Mouse (Mus musculus) macrophage (primary cell): ENCODE data around the gene C1qb. TPM values are rescaled to one million over a fixed set of nuclear protein-coding genes. Genes with fewer than 3 reads are reported as not detected.

Experiments used
- H3K27ac ChIP-seq: fragments of 350-480 bp; formaldehyde crosslinking; 2 replicates; pipeline ENCODE4 v1.9.0; 2021
- H3K36me3 ChIP-seq: fragments of 350-480 bp; formaldehyde crosslinking; 2 replicates; pipeline ENCODE4 v1.9.0; 2021; ENCODE audit errors: inconsistent target
- H3K4me3 ChIP-seq: fragments of 350-480 bp; formaldehyde crosslinking; 2 replicates; pipeline ENCODE4 v1.9.0; 2021; ENCODE audit errors: inconsistent target
- H3K79me2 ChIP-seq: fragments of 350-480 bp; formaldehyde crosslinking; 2 replicates; pipeline ENCODE4 v1.9.0; 2021; ENCODE audit errors: inconsistent target
- WGBS: methylation state at CpG from one replicate; pipeline ENCODE4 v1.1.7; 2026; ENCODE audit warnings: inconsistent platforms; ENCODE audit not compliant: missing documents; 5-methylcytosine and 5-hydroxymethylcytosine counted together
- polyA plus RNA-seq: library from polyadenylated mRNA; stranded (reverse); fragments of 250-400 nt; gene quantifications from 3 replicates; pipeline ENCODE4 v1.2.4, GENCODE M21; 2018; ENCODE audit warnings: inconsistent platforms

Gene C1qb
- polyA plus RNA-seq, 1 experiment from 2014 or later, result 3,433 TPM

DNA sequence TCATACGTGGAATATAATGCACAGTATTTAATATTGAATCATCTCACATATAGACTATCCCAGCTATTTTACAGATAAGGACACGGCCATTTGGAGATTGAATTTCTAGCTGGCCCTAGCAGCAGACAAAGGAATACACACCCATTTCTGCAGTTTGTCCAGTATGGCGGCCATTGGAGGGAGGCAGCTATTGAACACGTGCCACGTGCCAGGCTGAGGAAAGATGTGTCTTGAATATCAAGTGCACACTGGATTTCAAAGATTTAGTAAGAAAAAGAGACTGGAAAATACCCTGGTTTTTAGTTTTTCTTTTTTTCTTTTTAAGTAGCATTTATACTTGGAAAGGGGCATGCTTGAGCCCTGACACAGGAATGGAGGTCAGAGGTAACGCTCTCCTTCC, 38.8 kb downstream of the C1qb start:
- Histone ChIP-seq H3K36me3 (no peaks in the 10 kb centered on the region), H3K27ac (no peak overlapping the region), H3K4me3 (no peak overlapping the region), H3K79me2 (no peaks in the 10 kb centered on the region)
- WGBS, result 95% methylated on average over 6 of the region's 6 CpGs

DNA sequence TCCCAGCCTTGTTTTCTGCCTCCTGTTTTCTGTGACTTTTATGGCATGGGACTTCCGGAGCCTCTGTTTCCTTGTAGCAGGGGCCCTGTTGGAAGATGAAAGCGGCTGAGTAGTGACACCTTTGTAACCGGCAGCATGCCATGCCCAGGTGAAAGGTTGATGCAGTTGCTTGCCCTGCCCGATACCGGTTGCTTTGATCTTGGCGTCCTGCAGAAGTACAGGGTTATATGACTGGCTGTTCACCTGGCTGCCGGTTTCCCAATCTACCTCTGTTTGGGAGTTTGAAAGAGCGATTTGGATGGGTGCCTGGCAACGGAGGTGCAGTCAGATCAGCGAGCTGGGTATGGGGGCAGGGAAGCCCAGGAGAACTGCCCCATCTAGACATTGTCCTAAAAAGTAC, 43.2 kb downstream of the C1qb start:
- Histone ChIP-seq H3K36me3 (no peaks in the 10 kb centered on the region), H3K79me2 (no peaks in the 10 kb centered on the region), H3K27ac (no peak overlapping the region), H3K4me3 (no peak overlapping the region)
- WGBS, result 92% methylated on average over 10 of the region's 10 CpGs

DNA sequence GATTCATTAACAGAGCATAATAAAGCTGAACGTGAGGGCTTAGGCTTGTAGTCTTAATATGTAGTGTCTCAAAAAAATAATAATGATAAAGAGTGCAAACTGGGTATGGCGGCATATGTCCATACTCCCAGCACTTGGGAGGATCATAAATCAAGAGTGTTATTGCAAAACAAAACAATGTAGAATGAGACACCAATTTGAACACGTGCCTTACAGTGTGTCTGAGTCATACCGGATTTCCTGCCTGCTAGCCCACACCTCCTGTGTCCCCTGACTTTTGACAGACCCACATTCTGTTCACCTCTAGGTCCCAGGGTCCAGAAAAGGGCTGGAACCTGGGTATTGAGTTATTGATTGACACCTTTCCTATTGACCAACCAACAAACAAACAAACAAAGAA, 44.0 kb downstream of the C1qb start:
- no peaks in the 10 kb centered on the region for H3K36me3 ChIP-seq
- 2% methylated on average over 4 of the region's 4 CpGs for WGBS
- H3K27ac ChIP-seq, result no peak overlapping the region
- H3K79me2 ChIP-seq, result no peaks in the 10 kb centered on the region
- no peak overlapping the region for H3K4me3 ChIP-seq

DNA sequence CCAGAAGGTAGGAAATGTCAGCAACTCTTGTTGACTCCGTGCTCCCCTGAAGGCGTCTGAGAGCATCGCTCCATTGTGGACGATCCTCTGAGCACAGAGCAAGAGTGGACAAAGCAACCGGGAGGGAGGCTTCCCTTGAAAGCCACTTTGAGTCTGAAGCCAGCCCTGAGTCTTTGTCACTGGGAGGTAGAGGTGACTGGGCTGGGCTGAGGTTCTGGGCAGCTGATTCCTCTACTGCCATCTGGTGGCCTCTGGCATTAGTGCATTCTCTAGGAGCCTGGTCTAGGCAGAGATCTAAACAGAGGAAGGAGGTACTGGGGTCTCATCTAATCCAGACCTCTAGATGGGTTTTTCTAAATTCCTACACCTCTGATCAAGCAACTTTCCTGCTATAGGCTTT, 44.9 kb downstream of the C1qb start:
- Histone ChIP-seq H3K36me3 (no peaks in the 10 kb centered on the region), H3K4me3 (no peak overlapping the region), H3K27ac (no peak overlapping the region), H3K79me2 (no peaks in the 10 kb centered on the region)
- 19% methylated on average over 5 of the region's 5 CpGs for WGBS

DNA sequence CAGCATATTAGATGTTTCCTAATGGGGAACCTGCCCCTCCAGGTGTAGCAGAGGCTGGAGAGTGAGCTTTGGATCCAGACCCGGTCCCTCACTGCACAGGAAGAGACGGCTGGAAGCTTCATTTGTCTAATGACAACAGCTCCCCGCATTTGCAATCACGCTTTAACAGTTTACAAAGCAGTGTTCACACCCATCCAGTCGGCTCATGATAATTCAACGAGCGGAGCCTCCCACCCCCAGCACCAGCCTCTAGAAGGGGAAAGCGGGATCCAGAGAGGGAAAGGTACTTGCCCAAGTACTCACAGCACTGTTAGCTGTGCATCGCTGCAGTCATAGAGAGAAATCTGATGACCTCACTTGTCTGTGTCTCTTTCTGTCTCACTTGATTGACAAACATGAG, 47.5 kb downstream of the C1qb start:
- Histone ChIP-seq H3K79me2 (no peaks in the 10 kb centered on the region), H3K27ac (no peak overlapping the region), H3K36me3 (no peaks in the 10 kb centered on the region), H3K4me3 (no peak overlapping the region)
- WGBS, result 96% methylated on average over 9 of the region's 9 CpGs

DNA sequence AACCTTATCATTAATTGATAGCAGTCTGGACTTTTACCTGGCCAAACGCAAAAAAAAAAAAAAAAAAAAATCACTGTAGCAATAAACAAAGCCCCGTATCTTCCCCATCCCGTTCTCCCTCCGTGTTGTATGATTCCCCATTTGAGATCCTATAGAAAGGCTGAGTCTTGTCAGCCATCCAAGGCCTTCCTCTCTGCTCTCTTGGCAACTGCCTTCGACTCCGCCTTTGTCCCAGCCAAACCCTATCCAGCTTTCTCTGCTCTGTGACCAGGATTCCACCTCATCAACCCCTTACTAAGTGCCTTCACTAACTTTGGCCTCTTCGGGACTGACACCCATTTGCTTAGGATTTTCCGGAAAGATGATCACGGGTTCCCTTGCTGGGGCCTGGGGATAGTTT, 48.0 kb downstream of the C1qb start:
- 87% methylated on average over 6 of the region's 9 CpGs for WGBS
- no peak overlapping the region for H3K4me3 ChIP-seq
- no peaks in the 10 kb centered on the region for H3K79me2 ChIP-seq
- no peak overlapping the region for H3K27ac ChIP-seq
- H3K36me3 ChIP-seq, result no peaks in the 10 kb centered on the region

DNA sequence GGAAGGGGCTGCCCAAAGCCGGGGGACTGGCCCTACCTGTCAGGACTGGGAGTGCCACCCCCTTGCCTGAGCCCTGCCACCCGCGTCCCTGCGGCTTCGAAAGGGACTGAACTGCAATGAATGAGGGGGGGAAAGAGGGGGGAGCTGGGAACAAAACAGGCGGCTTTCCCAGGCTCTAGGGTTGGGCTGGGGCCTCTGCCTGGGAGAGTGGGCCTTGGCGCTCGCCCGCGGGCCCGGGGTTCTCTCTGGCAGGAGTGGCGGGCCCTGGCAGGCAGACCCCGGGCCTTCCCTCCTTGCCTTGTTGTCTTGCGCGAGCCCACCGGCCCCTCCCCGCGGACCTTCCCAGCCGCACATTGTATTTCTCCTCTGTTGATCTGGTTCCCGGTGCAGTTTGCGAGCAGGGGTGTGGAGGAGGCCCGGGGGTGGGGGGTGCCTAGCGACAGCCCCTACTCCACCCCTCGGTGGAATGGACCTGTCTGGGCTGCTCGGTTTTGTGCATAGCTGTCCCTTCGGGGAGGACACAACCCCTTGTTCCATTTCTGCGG, 49.5 kb downstream of the C1qb start:
- WGBS, result 10% methylated on average over 26 of the region's 27 CpGs
- no peaks in the 10 kb centered on the region for H3K79me2 ChIP-seq
- no peak overlapping the region for H3K4me3 ChIP-seq
- no peak overlapping the region for H3K27ac ChIP-seq
- H3K36me3 ChIP-seq, result no peaks in the 10 kb centered on the region

DNA sequence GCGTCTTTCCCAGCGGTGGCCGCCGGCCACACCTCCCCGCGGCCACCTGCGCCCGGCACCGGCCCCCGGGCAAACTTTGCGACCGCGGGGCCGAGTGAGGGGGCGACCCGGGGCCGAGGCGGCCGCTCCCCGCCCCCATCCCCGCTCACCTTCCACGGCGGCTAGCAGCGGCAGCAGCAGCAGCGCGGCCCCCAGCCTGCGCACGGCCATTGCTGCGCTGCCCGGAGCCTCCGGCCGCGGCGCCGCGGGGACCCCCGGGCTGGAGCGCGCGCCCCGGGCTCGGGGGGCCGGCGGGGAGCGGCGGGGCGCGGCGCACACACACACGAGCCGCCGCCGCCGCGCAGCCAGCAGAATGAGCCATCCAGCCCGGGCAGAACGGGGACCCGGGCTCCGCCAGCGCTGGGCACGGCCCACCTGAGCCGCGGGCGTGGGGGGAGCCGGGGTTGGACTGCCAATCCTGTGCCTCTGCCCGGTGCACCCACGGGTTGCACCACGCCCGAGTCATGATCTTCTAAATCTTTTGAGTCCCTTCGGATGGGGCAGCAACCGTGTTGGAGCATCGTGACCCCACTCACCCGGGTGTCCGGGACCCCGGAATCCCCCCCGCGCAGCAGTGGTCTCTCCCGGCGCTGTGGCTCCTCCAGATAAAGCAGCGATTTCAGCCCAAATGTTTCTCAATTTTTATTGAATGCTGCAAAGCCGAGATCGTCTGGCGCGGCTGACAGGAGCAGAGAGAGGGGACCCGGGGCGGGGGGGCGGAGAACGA, 50.2 kb downstream of the C1qb start, which contains the start of gene Ephb2:
Gene Ephb2, minus strand, starts transcription at position 368 of the 766 bp plus-strand sequence.
- Histone ChIP-seq H3K27ac (no peak within 1 kb of the TSS), H3K79me2 (no peaks in the 10 kb centered on the region), H3K36me3 (no peaks in the 10 kb centered on the region), H3K4me3 (no peak within 1 kb of the TSS)
- WGBS, result 1% methylated on average over 72 of the region's 88 CpGs

DNA sequence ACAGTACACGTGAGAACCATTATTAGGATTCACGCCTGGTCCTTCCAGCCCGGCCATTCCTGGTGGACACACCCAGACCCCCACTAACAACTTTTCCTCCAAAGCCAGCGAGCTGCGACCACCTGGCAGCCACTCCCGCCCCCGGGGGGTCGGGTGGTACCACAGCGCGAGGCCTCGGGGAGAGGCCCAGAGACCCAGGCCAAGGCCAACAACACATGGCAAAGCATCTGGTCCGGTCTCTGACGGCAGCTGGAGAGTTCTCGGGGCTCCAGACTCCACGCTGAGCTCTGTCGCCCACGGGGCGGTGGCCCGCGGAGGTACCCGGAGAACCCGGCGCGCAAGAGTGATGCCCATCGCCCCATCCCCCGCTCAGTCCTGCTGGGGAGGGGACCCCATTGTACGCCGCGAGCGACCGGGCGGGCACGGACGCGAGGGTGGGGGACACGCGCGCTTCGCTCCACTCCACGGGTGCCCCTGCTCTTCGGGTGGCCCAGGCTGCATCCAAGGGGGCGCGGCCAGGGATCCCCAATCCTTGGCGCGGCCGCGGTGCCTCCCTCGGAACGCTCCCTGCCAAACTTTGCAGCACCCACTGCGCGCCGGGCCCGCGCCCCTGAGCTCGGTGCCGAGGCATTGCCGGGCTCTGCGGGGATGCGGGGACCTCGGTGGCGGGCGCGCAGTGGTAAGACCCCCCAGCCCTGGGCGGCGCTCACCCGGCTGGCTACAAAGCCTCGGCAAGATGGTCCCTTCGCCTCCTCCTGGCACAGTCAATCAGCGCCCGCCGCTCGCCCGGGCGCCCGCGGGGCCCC, 51.0 kb downstream of the C1qb start:
- H3K4me3 ChIP-seq, result no peak overlapping the region
- no peak overlapping the region for H3K27ac ChIP-seq
- 4% methylated on average over 57 of the region's 76 CpGs for WGBS
- no peaks in the 10 kb centered on the region for H3K36me3 ChIP-seq
- H3K79me2 ChIP-seq, result no peaks in the 10 kb centered on the region

DNA sequence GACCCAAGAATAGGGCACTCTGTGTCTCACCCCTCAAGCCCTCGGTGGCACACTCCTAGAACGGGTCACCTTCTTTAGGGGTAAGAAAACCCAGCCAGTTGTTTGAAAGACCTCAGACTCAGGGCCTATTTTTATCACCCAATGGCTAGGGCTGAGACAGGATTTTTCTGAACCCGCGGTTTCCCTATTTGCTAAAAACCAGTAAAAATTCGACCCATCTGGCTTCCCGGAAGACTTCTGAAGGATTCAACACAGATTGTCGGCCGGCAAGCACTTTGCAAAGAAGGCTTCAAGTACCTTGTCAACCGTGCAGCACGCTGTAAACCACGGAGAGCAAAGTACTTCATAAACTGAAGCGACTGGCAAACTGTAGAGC, 51.6 kb downstream of the C1qb start:
- WGBS, result 5% methylated on average over 12 of the region's 12 CpGs
- no peak overlapping the region for H3K4me3 ChIP-seq
- H3K36me3 ChIP-seq, result no peaks in the 10 kb centered on the region
- H3K27ac ChIP-seq, result no peak overlapping the region
- no peaks in the 10 kb centered on the region for H3K79me2 ChIP-seq

DNA sequence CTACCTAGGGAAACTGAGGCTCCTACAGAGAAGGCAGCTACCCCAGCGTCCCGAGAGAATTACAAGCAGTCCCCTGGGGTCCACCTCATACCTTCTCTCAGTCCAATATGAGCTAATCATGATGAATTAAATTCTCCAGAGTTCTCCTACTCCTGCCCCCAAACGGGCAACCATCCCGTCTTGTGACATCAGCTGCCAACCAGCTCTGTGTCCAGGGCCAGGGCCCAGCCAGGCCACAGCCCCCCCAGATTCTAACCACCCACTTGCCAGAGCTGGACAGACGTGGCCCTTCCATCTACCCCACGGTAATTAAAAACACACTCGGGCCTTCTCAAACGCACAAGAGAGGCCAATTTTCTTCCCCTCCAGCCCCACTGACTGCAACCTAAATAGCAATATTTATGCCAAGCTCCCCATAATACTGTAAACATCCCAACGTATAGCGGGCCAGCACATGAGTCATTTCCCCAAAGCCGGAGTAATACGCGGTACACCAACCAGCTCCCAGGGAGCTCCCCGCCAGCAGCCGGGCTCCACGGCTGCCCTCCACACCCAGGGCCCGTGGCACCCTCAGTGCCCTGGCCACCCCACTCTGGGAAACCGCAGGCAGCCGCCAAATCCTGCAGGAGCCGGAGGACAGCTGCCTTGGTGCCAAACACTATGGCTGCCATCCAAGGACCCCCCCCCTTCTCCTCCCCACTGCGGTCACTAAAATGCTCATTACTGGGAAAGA, 52.2 kb downstream of the C1qb start:
- H3K27ac ChIP-seq, result no peak overlapping the region
- no peak overlapping the region for H3K4me3 ChIP-seq
- no peaks in the 10 kb centered on the region for H3K79me2 ChIP-seq
- H3K36me3 ChIP-seq, result no peaks in the 10 kb centered on the region
- 71% methylated on average over 20 of the region's 21 CpGs for WGBS

DNA sequence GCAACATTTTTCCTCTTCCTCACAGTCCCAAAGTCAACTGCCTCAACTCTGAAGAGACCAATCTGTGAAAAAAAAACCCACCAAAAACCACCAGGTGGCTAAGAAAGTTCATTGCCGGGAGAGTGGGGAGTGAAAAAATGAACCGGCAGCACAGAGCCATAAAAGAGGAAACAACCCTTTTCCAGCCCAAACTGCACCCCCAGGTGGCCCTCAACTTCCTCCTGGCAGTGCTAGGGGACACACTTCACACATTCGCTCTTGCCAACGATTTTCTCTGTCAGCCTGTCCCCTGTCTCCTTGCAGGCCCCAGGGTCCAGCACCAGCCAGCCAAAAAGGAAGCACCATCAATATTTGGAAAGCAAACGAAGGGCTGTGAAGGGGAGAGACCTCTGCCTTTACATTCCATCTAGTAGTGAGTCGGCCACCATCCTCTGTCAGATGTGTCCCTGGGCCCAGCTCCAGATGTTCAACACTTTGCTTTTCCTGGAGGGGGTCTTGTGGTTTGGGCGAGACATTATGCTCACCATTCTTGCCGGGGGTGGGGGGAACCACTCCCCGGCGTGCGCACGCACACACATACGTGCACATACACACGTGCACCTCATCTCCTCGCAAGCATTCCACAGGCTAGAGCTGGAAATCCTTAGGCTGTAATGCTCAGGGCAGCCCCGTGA, 53.3 kb downstream of the C1qb start:
- WGBS, result 32% methylated on average over 16 of the region's 16 CpGs
- H3K36me3 ChIP-seq, result no peaks in the 10 kb centered on the region
- H3K79me2 ChIP-seq, result no peaks in the 10 kb centered on the region
- no peak overlapping the region for H3K4me3 ChIP-seq
- no peak overlapping the region for H3K27ac ChIP-seq

DNA sequence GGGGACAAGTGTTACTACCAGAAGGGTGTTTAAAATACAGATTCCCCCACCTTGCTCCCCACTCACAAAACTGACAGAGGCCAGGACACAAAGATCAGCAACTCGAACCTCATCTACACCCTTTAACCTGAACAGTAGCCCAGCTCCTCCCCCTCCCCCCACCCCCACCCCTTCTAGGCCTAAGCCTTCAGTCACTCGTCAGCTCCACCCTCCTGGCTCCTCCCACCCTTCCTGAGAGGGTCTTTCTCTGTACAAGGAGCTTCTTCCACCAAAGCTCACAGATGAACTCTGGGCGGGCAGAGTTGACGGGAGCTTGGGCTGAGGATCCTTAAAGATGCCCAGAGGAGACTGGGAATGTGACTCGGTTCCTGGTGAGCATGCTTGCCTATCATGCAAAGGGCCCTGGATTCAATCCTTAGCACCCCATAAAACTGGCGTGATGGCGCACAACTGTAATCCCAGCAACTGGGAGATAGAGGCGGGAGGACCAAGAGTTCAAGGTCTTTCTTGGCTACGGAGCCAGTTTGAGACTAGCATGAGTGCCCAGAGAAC, 55.6 kb downstream of the C1qb start:
- H3K79me2 ChIP-seq, result no peaks in the 10 kb centered on the region
- 93% methylated on average over 9 of the region's 9 CpGs for WGBS
- no peak overlapping the region for H3K27ac ChIP-seq
- H3K36me3 ChIP-seq, result no peaks in the 10 kb centered on the region
- no peak overlapping the region for H3K4me3 ChIP-seq
